Mouse (Mus musculus) megakaryocyte, embryonic 14.5 days (primary cell): Measurements from ENCODE around the gene Mlycd.

Source experiments
- FLI1 ChIP-seq: IDR thresholded peaks from 2 replicates; pipeline ENCODE4 v1.6.1; 2012; ENCODE audit warnings: low read length, inconsistent platforms, mixed read lengths
- GATA1 ChIP-seq: IDR thresholded peaks from 3 replicates; pipeline ENCODE4 v1.6.1; 2012; ENCODE audit warnings: mixed read lengths, low read length, inconsistent platforms, borderline replicate concordance

- TF ChIP-seq GATA1: no peak
- TF ChIP-seq FLI1: no peak
Observed at GRCm38 (mm10) chr8:119438876-119439275, 44.2 kb downstream of the Mlycd start.
